Mouse (Mus musculus) stomach, adult 2 months (tissue): ENCODE data around the gene Irf3. TPM values are rescaled to one million over a fixed set of nuclear protein-coding genes. Genes with fewer than 3 reads are reported as not detected.

Experiments
- polyA plus RNA-seq: library from polyadenylated mRNA; depleted of rRNA; stranded (reverse); fragments of >200 nt; gene quantifications from 2 replicates; pipeline ENCODE4 v1.2.3, GENCODE M21; 2012; rRNA removed

The Irf3 gene
- 42.0 and 48.4 TPM in 2 replicates for polyA plus RNA-seq

DNA sequence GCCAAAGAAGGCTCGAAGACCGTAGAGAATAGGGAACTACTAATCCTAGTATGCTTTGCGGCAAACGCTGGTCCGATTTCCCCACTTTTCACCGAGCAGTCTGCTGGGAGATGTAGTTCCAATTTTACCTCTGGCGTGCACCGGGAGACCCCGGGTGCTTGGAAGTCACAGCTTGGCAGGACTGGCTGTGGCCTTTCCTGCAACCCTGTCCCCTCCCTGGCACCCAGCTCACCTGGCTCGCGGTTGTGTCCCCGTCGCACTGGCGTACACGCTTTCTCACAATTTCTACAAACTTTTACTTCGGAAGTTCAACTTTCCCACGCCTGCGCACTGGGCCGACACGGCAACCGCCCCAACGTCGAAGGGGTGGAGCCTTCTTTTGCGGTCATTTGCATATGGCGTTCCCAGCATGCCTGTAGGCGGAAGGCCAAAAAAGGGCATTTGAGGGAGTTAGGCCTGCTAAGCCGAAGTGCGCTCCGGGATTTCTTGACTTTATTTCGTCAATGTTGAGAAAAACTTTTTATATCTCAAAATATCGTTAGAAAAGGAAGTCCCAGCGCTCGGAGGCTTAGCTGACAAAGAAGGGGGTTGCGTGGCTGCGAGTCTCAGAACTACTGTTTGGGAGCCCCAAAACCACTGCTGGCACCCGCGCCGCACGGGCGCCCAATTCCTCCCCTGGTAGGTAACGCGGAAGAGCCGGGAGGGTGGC, at the start of gene Irf3:
Gene Irf3, plus strand, starts transcription at position 418 of the 709 bp plus-strand sequence.

DNA sequence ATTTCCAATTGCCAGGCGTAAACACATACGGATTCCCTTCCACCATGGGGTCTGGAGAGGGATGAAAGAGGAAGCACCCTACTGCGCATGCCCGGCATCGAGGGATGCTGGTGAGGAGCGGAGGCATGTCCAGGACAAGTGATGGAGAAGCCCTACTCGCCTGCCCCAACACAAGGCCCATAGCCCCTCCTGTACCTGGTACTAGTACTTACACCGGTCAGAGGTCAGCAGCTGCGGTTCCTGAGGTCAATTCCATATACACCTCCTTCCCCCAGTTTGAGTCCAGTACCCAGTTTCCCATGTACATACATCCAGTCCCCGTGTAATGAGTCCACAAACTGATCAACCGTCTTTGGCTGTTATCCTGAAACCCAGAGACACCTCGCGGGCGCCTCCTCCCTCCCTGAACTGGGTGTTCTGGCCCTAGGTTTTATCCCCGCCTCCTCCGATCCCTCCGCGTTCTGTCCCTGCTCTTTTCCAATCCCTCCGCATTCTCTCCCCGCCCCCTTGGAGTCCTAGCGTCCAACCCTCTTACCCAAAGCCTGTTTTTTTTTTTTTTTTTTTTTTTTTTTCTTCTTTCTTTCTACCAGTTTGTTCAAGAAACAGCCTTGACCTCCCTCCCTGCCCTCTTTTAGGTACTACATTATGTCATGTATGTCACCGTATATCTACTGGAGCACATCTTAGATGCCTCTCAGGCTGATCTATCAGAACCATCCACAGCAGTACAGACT, 22.9 kb upstream of the Irf3 start, which contains the start of gene Cpt1c:
Gene Cpt1c, minus strand, starts transcription at position 469 of the 734 bp plus-strand sequence.

DNA sequence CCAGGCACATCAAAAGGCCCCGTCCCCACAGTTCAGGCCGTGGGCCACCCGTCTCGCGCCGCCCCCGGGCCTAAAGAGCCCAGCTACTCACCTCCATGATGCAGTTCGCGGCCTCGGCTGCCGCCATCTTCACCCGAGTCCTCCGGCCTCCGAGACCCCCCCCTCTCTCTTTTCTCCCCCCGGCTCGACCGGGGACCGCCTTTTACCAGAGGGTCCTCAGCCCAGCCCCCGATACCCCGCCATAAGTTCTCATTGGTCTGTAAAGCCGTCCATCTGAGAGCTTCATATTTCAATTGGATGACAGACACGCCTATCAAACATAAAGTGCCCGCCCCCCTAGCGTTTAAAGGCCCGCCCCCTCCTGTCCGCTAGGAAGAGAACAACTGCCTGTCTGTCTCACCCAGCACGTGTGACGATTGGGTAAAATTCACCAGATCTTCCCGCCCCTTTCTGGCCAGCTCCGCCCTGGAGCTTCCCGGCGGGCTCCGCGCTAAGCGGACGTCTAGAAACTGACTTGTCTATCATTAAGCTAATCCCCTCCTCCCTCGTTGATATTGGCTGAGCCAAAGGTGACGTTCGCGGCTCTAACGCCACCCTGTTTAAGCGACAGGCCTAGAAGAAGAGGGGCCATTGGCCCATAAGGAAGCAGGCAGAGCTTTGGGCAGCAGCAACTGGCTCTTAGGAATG, 11.1 kb upstream of the Irf3 start, which contains the start of gene Prmt1:
Gene Prmt1, minus strand, starts transcription at position 377 of the 687 bp plus-strand sequence.

DNA sequence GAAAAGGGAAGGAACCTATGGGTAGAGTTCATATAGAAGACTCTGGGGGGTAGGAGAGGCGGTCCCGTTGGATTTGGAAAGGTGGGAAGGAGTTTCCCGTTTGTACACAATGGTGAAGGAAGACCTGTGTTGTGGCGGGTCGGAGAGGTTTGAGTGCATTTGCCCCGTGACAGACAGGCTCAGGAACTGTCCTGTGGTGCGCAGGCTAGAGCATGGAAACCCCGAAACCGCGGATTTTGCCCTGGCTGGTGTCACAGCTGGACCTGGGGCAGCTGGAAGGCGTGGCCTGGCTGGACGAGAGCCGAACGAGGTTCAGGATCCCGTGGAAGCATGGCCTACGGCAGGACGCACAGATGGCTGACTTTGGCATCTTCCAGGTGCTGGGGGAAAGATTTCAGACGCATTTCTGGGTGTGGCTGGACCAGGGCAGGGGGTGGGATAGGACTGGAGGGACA, 1.1 kb downstream of the Irf3 start, which contains the start of gene Bcl2l12:
Gene Bcl2l12, minus strand, starts transcription at position 212 of the 455 bp plus-strand sequence.

DNA sequence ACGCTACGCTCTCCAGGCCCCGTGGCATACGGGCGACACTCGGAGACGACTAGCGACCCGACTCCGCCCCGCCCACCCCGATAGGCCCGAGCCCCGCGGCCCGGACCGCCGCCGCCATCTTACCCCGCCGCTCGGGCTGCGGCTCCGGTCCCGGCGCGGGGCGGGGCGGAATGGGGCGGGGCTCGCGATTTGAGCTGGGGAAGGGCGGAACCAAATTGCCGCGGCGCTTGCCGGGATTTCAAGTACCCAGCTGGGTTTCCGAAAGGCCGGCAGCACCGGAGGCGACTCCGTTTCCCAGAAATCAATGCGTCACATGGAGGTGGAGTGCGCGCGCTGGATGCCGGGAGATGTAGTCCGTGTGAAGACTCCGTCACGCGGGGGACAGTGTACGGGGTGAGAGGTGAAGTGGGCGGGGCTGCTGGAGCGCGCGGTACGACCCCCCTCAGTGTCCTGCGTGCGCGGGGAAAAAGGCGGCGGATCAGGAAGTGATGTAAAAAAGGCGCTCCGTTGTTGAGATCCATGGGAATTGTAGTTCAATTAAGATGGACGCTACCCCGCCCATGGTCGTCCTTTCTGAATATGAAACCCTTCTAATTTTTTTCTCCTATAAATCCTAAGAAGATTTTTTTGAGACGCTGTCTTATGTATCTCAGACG, 18.6 kb downstream of the Irf3 start, which contains the start of gene Scaf1:
Gene Scaf1, minus strand, starts transcription at position 407 of the 656 bp plus-strand sequence.

DNA sequence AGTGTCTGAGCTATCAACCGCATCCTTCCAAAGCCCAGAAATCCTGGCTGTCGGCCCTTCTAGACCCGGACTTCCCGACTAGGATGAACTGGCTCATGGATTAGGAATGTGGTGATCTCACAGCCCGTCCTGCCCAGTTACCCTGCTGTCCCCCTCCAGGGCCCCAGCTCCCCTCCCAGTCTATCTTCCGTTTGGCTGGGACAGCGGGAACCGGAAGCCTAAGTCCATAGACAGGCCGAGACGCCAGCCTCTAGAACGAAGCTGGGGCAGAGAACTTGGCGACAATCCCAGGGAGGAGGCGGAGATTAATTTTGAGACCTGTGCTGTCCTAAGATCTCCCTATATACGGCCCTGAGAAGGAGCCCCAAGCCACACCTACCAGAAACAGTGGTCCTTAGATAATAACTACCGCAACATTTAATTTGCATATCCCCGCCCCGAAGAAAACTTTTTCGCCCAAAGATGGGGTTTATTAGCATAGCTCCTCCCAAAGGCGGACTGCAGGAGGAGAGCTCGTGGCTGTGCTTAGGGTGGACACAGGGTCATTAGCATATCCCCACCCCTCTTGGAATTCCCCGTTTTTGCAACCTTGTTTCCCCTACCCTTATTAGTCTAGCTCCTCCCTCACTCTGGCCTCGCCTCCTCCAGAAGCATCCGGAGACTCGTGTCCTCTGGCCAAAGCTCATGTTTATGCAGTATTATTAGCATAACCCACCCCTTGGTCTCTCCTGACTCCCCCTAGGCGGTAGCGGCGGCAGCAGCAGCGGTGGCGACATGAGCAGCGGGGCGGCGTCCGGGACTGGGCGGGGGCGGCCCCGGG, 20.0 kb downstream of the Irf3 start, which contains the start of gene Rras:
Gene Rras, plus strand, starts transcription at position 720 of the 820 bp plus-strand sequence.

Other genes starting within 250 kb of the Irf3 start
- gene Vrk3, start 249.2 kb upstream of the Irf3 start, polyA plus RNA-seq = 12.6 and 15.6 TPM in 2 replicates
- gene Zfp473, start 246.6 kb upstream of the Irf3 start, polyA plus RNA-seq = 0.02 TPM in 1 of 2 replicates, not detected in the other
- gene Nup62, start 181.6 kb upstream of the Irf3 start, polyA plus RNA-seq = 35.4 and 38.0 TPM in 2 replicates
- gene Il4i1, start 181.3 kb upstream of the Irf3 start, polyA plus RNA-seq = 1.5 and 4.5 TPM in 2 replicates
- 166 and 337 TPM in 2 replicates for gene Atf5, start 181.0 kb upstream of the Irf3 start, polyA plus RNA-seq
- 92.9 and 317 TPM in 2 replicates for gene Akt1s1, start 148.7 kb upstream of the Irf3 start, polyA plus RNA-seq
- gene Tbc1d17, start 148.6 kb upstream of the Irf3 start, polyA plus RNA-seq = 50.9 and 54.2 TPM in 2 replicates
- gene Pnkp, start 140.5 kb upstream of the Irf3 start, polyA plus RNA-seq = 25.5 and 34.7 TPM in 2 replicates
- gene Ptov1, start 127.9 kb upstream of the Irf3 start, polyA plus RNA-seq = 136 and 176 TPM in 2 replicates
- 129 and 224 TPM in 2 replicates for gene Med25, start 104.9 kb upstream of the Irf3 start, polyA plus RNA-seq
- gene Fuz, start 101.6 kb upstream of the Irf3 start, polyA plus RNA-seq = 47.7 and 54.0 TPM in 2 replicates
- 46.2 and 50.4 TPM in 2 replicates for gene Ap2a1, start 68.2 kb upstream of the Irf3 start, polyA plus RNA-seq
- not detected in 2 replicates for gene Tsks, start 54.4 kb upstream of the Irf3 start, polyA plus RNA-seq
- 8.3 and 10.7 TPM in 2 replicates for gene Cpt1c, start 22.8 kb upstream of the Irf3 start, polyA plus RNA-seq
- 35.4 and 37.3 TPM in 2 replicates for gene Prmt1, start 11.1 kb upstream of the Irf3 start, polyA plus RNA-seq
- gene Bcl2l12, start 1.1 kb downstream of the Irf3 start, polyA plus RNA-seq = 15.0 and 16.7 TPM in 2 replicates
- 39.9 and 41.0 TPM in 2 replicates for gene Scaf1, start 18.7 kb downstream of the Irf3 start, polyA plus RNA-seq
- 83.5 and 105 TPM in 2 replicates for gene Rras, start 20.3 kb downstream of the Irf3 start, polyA plus RNA-seq
- 6.7 and 6.9 TPM in 2 replicates for gene Prr12, start 55.2 kb downstream of the Irf3 start, polyA plus RNA-seq
- 34.9 and 38.4 TPM in 2 replicates for gene Nosip, start 64.8 kb downstream of the Irf3 start, polyA plus RNA-seq
- 87.1 and 134 TPM in 2 replicates for gene Prrg2, start 65.0 kb downstream of the Irf3 start, polyA plus RNA-seq
- gene Rcn3, start 94.6 kb downstream of the Irf3 start, polyA plus RNA-seq = 91.6 and 110 TPM in 2 replicates
- 25.6 and 32.7 TPM in 2 replicates for gene Fcgrt, start 106.2 kb downstream of the Irf3 start, polyA plus RNA-seq
- gene Rps11, start 126.8 kb downstream of the Irf3 start, polyA plus RNA-seq = 64.2 and 69.2 TPM in 2 replicates
- 383 and 516 TPM in 2 replicates for gene Rpl13a, start 131.1 kb downstream of the Irf3 start, polyA plus RNA-seq
- 0.29 TPM in 1 of 2 replicates, not detected in the other for gene Gm45713, start 138.6 kb downstream of the Irf3 start, polyA plus RNA-seq
- 13.0 and 17.0 TPM in 2 replicates for gene Flt3l, start 138.8 kb downstream of the Irf3 start, polyA plus RNA-seq
- gene Pih1d1, start 156.7 kb downstream of the Irf3 start, polyA plus RNA-seq = 20.8 and 21.0 TPM in 2 replicates
- 28.8 and 40.0 TPM in 2 replicates for gene Aldh16a1, start 156.9 kb downstream of the Irf3 start, polyA plus RNA-seq
- 0.02 TPM in 1 of 2 replicates, not detected in the other for gene Slc17a7, start 166.3 kb downstream of the Irf3 start, polyA plus RNA-seq
- gene Gfy, start 181.9 kb downstream of the Irf3 start, polyA plus RNA-seq = 0.05 TPM in 1 of 2 replicates, not detected in the other
- not detected in 2 replicates for gene Pth2, start 183.3 kb downstream of the Irf3 start, polyA plus RNA-seq
- 0.10 TPM in 1 of 2 replicates, not detected in the other for gene Ccdc155, start 207.2 kb downstream of the Irf3 start, polyA plus RNA-seq
- gene Dkkl1, start 214.5 kb downstream of the Irf3 start, polyA plus RNA-seq = 12.6 and 13.9 TPM in 2 replicates
- 10.2 and 10.8 TPM in 2 replicates for gene Tead2, start 218.1 kb downstream of the Irf3 start, polyA plus RNA-seq
- gene Cd37, start 241.5 kb downstream of the Irf3 start, polyA plus RNA-seq = 6.6 and 13.4 TPM in 2 replicates
- 0.04 TPM in 1 of 2 replicates, not detected in the other for gene Slc6a16, start 243.4 kb downstream of the Irf3 start, polyA plus RNA-seq